Mouse (Mus musculus) yolk sac, embryonic 10.5 days (tissue): Measurements from ENCODE around the gene Wipf3.

Experiments used
- DNase-seq: peaks from one replicate; pipeline ENCODE4 v3.0.0-alpha.2; 2017; ENCODE audit warnings: low spot score

The Wipf3 gene

GRCm38 (mm10) chr6:54432191-54432590 is 2.8 kb downstream of the Wipf3 start:
- no peak for DNase-seq

DNA sequence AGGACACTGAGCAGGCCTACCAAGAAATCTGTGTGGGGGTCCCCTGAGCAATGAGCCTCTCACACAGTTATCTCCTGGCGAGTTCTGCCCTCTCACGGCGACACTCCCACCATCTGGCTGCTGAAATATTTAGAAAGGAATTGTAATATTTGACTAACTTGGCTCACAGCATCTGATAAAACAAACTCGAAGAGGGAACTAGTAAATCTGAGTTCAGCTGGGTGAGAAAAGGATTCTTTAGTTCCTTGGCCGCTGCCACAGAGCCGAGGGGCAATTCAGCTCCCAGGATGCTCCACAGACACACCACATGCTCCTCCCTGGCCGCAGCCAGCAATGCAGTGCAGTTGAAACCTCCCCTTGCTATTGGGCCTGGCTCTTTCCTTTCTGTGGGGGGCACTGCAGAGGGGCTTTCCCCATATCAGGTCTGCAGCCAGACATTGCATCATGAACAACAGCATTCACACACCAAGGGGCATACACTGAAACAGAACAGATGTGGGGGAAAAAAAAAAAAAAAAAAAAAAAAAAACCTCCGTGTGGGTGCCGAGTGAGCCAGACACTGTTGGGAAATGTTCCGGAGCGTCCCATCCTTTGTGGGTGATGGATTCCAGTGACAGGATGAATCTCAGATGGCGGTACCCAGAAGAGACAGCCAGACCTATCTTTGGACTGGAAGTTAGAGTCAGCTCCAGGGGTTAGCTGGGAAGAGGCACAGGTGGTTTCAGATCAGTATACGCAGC is 3.6 kb downstream of the Wipf3 start:
- DNase-seq, result no peak

GRCm38 (mm10) chr6:54434171-54434570 is 4.8 kb downstream of the Wipf3 start:
- DNase-seq, result no peak

- DNase-seq, result no peak
Measured at GRCm38 (mm10) chr6:54435663-54436062, 6.3 kb downstream of the Wipf3 start.

GRCm38 (mm10) chr6:54436286-54436685 is 6.9 kb downstream of the Wipf3 start:
- DNase-seq, result no peak

DNA sequence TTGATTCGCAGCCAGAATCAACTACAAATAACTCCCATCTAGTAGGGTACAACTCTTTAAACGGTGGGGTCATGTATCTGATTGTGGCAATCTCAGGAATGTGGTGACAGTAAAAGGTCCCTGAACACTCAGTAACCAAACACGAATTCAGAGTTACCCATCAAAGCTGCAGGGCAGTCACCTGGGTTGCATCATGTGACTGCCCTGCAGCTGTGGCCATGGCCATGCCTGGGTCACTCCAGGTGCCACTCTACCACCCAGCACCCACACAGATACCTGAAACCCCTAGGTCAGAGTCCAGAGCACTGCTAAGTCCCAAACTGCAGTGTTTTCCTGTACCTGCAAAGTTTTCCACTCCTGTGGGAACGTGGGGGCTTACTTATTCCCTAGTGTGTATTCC is 9.1 kb downstream of the Wipf3 start:
- no peak for DNase-seq

DNA sequence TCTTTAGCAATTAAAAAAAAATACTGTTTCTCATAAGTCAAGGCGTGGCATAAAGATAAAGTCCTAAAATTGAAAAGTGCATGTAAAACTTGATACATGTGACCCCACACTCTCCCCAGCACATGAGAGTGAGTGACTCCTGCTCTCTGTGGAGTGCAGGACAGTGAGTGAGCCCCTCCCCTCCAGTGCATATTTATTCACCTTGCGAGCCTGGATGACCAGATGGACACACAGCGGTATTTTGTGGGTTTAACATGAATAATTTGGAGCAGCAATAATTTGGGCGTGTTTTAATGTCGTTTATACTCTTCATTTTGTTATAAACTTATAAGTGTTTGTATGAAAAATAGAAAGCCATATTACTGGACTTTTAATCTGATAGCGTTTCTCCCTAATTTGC is 11.3 kb downstream of the Wipf3 start:
- DNase-seq, result no peak

- DNase-seq, result no peak
Measured at GRCm38 (mm10) chr6:54443657-54444056, 14.3 kb downstream of the Wipf3 start.

DNA sequence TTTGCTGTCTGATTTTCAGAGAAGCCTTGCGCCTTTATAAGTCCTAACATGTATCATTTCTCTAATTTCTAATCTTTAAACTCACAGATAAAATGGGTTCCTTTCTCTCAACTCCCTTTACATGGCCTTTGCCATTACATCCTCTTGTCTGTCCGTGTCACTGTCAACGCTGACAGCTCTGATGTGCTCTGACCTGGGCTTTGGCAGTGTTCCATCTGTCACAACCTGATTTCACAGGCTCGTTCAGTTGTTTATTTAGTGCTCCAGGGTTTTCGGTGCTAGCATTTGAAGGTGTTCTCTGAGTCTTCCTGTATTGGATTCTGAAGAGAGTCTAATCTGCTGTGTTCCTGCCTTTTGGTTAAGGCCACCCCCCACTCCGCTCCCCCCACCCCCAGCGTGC is 14.7 kb downstream of the Wipf3 start:
- DNase-seq, result no peak

DNA sequence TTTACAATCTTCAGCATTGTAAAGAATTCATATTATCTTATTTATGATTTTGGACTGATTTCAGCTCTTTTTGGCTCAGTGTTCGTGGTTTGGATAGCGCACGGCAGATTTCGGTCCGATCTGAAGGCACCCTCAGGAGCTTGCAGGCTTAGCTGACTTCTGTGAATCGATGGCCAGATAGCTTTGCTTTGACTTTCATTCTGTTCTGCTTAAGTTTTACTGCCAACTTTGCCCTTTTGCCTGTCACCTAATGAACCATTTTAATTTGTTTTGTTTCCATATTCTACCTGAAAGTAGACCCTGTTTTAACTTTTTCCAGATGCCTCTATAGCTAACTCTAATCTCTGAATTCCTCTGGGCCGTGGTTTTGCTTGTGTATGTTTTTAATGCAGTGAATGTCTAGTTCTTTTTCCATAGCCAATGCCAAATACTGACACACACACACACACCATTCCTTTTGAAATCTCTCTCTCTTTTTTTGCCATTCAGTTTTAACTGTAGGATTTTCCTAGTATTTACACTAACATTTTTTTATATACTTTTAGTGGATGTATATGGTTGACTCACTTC is 15.9 kb downstream of the Wipf3 start:
- no peak for DNase-seq

DNA sequence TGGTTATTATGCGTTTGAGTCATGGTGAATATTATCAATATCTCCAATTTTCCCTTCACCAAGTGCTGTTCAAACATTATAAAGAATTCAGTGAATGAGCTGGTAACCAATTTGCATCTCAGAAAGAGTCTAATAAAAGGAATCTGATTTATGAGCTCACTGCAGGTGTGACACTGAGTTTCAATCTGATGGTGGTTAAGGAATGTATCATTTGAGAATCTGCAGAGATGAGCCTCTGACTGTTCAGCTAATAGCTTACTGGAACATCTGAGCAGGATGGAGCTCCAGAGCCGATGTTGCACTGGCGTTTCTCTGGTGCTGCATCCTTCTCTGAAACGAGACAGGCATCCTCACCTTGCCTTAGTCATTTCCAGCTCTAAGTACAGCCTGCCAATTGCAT is 17.9 kb downstream of the Wipf3 start:
- no peak for DNase-seq

- DNase-seq, result no peak
Measured at GRCm38 (mm10) chr6:54459661-54460060, 30.3 kb downstream of the Wipf3 start.

GRCm38 (mm10) chr6:54460172-54460914 is 30.9 kb downstream of the Wipf3 start:
- DNase-seq, result no peak

DNA sequence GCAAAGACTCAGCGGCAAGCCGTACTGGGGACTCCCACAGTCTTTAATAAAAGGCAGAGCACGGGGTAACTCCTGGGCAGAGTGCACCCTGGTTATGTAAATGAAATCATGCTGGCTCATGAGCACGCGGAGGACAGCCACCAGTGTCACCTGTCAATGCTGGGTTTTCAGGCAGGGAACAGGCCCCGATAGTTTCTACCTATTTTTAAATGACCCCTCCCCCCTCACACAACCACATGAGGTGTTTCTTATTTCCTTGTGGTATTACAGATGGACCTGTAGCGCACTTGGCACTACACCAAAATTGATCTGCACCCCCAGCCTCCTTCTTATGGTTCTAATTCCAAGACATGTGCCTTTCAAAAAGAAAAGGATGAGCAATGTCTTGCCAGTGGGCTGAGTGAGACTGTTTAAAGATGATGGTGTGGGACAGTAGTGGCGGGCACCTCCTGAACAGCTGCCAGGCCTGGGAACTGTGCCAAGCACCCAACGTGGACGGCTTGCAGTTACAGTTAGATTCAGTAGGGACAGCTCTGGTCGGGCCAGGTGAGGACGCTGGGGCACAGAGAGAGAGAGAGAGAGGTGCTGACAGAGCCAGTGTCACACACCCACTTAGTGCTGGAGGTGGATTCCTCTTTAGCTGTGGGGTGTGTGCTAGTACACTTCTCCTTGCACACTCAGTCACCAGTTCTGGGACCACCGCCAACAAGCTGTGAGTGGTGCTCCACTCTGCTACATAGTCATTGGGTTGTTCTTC is 31.7 kb downstream of the Wipf3 start:
- no peak for DNase-seq

- DNase-seq, result no peak
Measured at GRCm38 (mm10) chr6:54462766-54463165, 33.4 kb downstream of the Wipf3 start.

DNA sequence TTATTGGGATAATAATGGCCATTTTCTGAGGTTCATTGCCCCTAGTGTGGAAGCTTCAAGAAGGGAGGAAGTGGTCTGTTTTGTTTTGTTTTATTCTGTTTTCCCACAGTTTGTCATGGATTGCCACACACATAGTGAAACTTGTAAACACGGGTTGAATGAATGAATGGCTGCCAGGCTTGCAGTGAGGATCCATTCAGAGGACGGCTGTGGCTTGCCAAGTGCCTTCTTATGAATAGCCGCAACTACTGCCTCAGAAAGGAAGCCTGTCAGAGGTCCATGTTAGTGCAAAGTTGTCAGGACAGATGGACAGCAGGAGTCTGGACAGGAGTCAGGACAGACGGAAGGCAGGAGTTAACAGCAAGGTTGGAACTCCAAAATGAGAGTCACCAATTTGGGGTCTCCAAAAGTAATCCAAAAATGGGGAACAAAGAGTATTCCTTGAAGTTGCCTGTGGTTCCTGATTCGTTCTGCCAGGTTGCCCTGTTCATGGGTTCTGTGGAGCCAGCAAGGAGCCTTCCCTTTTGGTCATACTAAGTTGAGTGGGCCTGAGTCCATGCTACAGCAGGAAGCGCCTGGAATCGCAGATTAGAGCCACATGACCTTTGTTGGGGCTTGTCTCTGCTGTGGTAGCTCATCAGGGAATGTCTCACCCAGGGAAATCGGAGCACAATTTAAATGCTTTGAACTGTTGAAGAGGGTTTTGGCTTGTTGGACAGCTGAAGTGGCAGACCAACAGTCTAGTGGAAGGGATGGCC is 34.5 kb downstream of the Wipf3 start:
- DNase-seq, result no peak

GRCm38 (mm10) chr6:54464926-54465325 is 35.5 kb downstream of the Wipf3 start:
- no peak for DNase-seq

DNA sequence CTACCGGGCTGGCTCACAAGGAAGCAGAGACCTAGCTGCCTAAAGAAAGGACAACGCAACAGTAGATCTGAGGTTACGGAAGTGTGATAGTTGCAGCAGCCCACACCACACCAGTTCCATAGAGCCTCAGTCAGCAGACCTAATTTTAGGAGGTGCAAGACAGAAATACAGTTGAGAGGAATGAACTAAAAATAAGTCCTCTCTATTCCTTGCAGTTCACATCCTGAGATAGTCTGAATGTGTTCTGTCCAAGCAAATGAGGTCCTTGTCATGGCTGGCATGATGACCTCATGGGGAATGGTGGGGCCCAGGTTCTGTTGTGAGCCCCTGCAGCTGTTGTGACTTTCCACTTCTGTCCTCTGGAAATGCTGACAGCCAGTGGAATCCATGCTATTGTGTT is 38.0 kb downstream of the Wipf3 start:
- DNase-seq, result no peak

DNA sequence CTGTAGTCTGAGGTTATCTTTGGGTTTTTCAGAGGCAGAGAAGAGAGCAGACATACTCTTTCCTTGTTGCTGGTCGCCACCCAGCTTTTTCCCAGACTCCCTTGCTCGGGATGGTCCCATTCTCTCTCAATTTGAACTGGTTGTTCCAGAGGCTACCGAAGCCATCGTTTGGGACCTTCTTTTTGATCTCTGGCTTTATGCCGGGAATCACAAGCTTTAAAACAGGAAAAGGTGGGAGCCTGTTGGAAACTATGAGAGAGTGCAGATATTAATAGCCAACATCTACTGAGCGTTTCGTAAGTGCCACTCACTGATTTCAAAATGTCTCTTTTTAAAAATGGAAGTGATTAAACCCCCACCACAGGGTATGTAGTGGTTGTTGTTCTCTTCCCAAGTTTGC is 42.5 kb downstream of the Wipf3 start:
- no peak for DNase-seq

DNA sequence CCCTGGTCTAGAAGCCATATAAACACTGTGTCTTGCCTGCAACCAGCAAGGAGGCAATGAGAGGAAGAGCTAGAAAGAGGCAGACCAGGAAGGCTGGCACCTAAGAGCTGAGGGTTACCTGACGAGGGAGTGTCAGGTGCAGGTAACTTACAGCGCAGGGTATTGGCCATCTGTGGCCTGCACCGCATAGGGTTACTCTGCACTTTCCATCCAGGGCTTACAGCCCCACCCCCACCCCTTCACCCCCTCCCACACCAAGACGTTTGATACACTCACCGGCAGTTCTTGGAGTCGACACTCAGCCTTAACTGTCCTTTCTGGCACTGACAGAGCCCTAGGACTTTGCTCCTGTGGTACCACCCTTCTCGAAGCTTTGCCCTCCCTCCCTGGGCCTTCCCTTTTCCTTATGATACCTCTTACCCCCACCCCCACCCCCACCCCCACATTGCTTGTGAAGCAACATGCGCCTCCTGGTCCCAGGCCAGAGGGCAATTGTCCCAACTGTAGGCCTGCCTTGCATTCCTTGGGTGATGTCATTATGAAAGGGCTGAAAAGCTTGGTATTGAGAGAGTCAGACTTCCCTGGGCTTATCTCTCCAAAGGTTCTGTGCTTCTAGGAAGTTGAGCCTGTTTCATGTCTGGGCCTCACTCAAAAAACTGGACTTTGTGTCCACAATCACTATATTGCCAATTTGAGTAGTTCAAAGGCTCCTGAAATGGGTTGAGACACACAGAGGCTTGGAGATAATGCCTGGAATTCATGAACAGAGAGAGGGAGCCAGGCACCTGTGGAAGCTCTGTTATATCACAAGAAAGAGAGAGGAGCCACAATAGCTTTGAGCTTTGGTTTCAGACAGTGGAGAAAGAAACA is 43.7 kb downstream of the Wipf3 start:
- DNase-seq, result peak; percentile 77
